Mouse (Mus musculus): ENCODE measurements at regions not wholly inside any gene's neighbourhood (a gene's known extent, or its start where the extent isn't known, plus 50 kb on each side); places are given as distances from the start of the nearest gene placed in this dataset.
A peak's percentile ranks its signal among the peaks of the same experiment; 100 is the strongest.

- TF ChIP-seq POLR2A (IDR thresholded peaks at IDR 0.05; ENCODE audit: extremely low read depth, insufficient read depth, low read length) (no peak), CTCF (IDR thresholded peaks at IDR 0.05; ENCODE audit: low read depth, low read length) (no peak)
- no peaks in the 10 kb centered on the region for H3K27me3 ChIP-seq (ENCODE audit: control insufficient read depth, insufficient read depth, low read length)
- H3K36me3 ChIP-seq (ENCODE audit: control insufficient read depth, insufficient read depth, low read length), result no peaks in the 10 kb centered on the region
- peak overlapping the region; percentile 95 for H3K27ac ChIP-seq (replicated peaks; ENCODE audit: insufficient read depth, low read depth, low read length)
- peak; percentile 99 for DNase-seq (ENCODE audit: extremely low read depth, low read depth, low spot score)
- no peaks in the 10 kb centered on the region for H3K79me2 ChIP-seq (ENCODE audit: control insufficient read depth, insufficient read depth, low read length)
- WGBS, result 13% methylated on average over 8 of the region's 8 CpGs
- H3K4me3 ChIP-seq (ENCODE audit: insufficient read depth, low read depth, low read length), result no peak overlapping the region
- H3K4me1 ChIP-seq (ENCODE audit: control insufficient read depth, insufficient read depth, low read length), result peaks cover 18% of the 10 kb centered on the region
- no peak overlapping the region for H3K9ac ChIP-seq (ENCODE audit: low read depth, low read length)
Measured at GRCm38 (mm10) chr12:15653357-15653763, 163.4 kb downstream of the Trib2 start.

- Histone ChIP-seq H3K9ac (ENCODE audit: low read depth, low read length) (no peak overlapping the region), H3K36me3 (ENCODE audit: control insufficient read depth, insufficient read depth, low read length) (no peaks in the 10 kb centered on the region), H3K27ac (replicated peaks; ENCODE audit: insufficient read depth, low read depth, low read length) (peak overlapping the region; percentile 70), H3K27me3 (ENCODE audit: control insufficient read depth, insufficient read depth, low read length) (no peaks in the 10 kb centered on the region), H3K4me1 (ENCODE audit: control insufficient read depth, insufficient read depth, low read length) (peaks cover 18% of the 10 kb centered on the region), H3K4me3 (ENCODE audit: insufficient read depth, low read depth, low read length) (no peak overlapping the region), H3K79me2 (ENCODE audit: control insufficient read depth, insufficient read depth, low read length) (no peaks in the 10 kb centered on the region)
- no peak for TF ChIP-seq POLR2A (IDR thresholded peaks at IDR 0.05; ENCODE audit: extremely low read depth, insufficient read depth, low read length)
- TF ChIP-seq CTCF (IDR thresholded peaks at IDR 0.05; ENCODE audit: low read depth, low read length), result no peak
- peak; percentile 98 for DNase-seq (ENCODE audit: extremely low read depth, low read depth, low spot score)
- WGBS, result 14% methylated on average over 2 of the region's 2 CpGs
Measured at GRCm38 (mm10) chr12:15651293-15651692, 165.4 kb downstream of the Trib2 start.

GRCm38 (mm10) chr12:15649906-15650305 is 166.8 kb downstream of the Trib2 start:
- Histone ChIP-seq H3K36me3 (ENCODE audit: control insufficient read depth, insufficient read depth, low read length) (no peaks in the 10 kb centered on the region), H3K9ac (ENCODE audit: low read depth, low read length) (no peak overlapping the region), H3K27me3 (ENCODE audit: control insufficient read depth, insufficient read depth, low read length) (no peaks in the 10 kb centered on the region), H3K27ac (replicated peaks; ENCODE audit: insufficient read depth, low read depth, low read length) (no peak overlapping the region), H3K4me1 (ENCODE audit: control insufficient read depth, insufficient read depth, low read length) (peaks cover 18% of the 10 kb centered on the region), H3K4me3 (ENCODE audit: insufficient read depth, low read depth, low read length) (no peak overlapping the region), H3K79me2 (ENCODE audit: control insufficient read depth, insufficient read depth, low read length) (no peaks in the 10 kb centered on the region)
- WGBS, result 75% methylated on average over 4 of the region's 4 CpGs
- DNase-seq (ENCODE audit: extremely low read depth, low read depth, low spot score), result no peak
- no peak for TF ChIP-seq POLR2A (IDR thresholded peaks at IDR 0.05; ENCODE audit: extremely low read depth, insufficient read depth, low read length)
- no peak for TF ChIP-seq CTCF (IDR thresholded peaks at IDR 0.05; ENCODE audit: low read depth, low read length)

GRCm38 (mm10) chr12:15649226-15649625 is 167.5 kb downstream of the Trib2 start:
- no peak overlapping the region for H3K9ac ChIP-seq (ENCODE audit: low read depth, low read length)
- H3K27ac ChIP-seq (replicated peaks; ENCODE audit: insufficient read depth, low read depth, low read length), result no peak overlapping the region
- WGBS, result 89% methylated on average over 1 of the region's 1 CpGs
- no peak overlapping the region for H3K4me3 ChIP-seq (ENCODE audit: insufficient read depth, low read depth, low read length)
- H3K4me1 ChIP-seq (ENCODE audit: control insufficient read depth, insufficient read depth, low read length), result peaks cover 16% of the 10 kb centered on the region
- TF ChIP-seq CTCF (IDR thresholded peaks at IDR 0.05; ENCODE audit: low read depth, low read length) (no peak), POLR2A (IDR thresholded peaks at IDR 0.05; ENCODE audit: extremely low read depth, insufficient read depth, low read length) (no peak)
- no peak for DNase-seq (ENCODE audit: extremely low read depth, low read depth, low spot score)
- H3K79me2 ChIP-seq (ENCODE audit: control insufficient read depth, insufficient read depth, low read length), result no peaks in the 10 kb centered on the region
- H3K27me3 ChIP-seq (ENCODE audit: control insufficient read depth, insufficient read depth, low read length), result no peaks in the 10 kb centered on the region
- H3K36me3 ChIP-seq (ENCODE audit: control insufficient read depth, insufficient read depth, low read length), result no peaks in the 10 kb centered on the region

GRCm38 (mm10) chr12:15644074-15644672 is 172.5 kb downstream of the Trib2 start:
- no peaks in the 10 kb centered on the region for H3K27me3 ChIP-seq (ENCODE audit: control insufficient read depth, insufficient read depth, low read length)
- no peaks in the 10 kb centered on the region for H3K36me3 ChIP-seq (ENCODE audit: control insufficient read depth, insufficient read depth, low read length)
- no peaks in the 10 kb centered on the region for H3K79me2 ChIP-seq (ENCODE audit: control insufficient read depth, insufficient read depth, low read length)
- no peak overlapping the region for H3K27ac ChIP-seq (replicated peaks; ENCODE audit: insufficient read depth, low read depth, low read length)
- TF ChIP-seq POLR2A (IDR thresholded peaks at IDR 0.05; ENCODE audit: extremely low read depth, insufficient read depth, low read length) (no peak), CTCF (IDR thresholded peaks at IDR 0.05; ENCODE audit: low read depth, low read length) (no peak)
- 74% methylated on average over 9 of the region's 9 CpGs for WGBS
- no peak for DNase-seq (ENCODE audit: extremely low read depth, low read depth, low spot score)
- H3K4me1 ChIP-seq (ENCODE audit: control insufficient read depth, insufficient read depth, low read length), result no peaks in the 10 kb centered on the region
- no peak overlapping the region for H3K4me3 ChIP-seq (ENCODE audit: insufficient read depth, low read depth, low read length)
- no peak overlapping the region for H3K9ac ChIP-seq (ENCODE audit: low read depth, low read length)

- H3K79me2 ChIP-seq (ENCODE audit: control insufficient read depth, insufficient read depth, low read length), result no peaks in the 10 kb centered on the region
- no peaks in the 10 kb centered on the region for H3K4me1 ChIP-seq (ENCODE audit: control insufficient read depth, insufficient read depth, low read length)
- peak; percentile 92 for DNase-seq (ENCODE audit: extremely low read depth, low read depth, low spot score)
- no peaks in the 10 kb centered on the region for H3K36me3 ChIP-seq (ENCODE audit: control insufficient read depth, insufficient read depth, low read length)
- no peak overlapping the region for H3K4me3 ChIP-seq (ENCODE audit: insufficient read depth, low read depth, low read length)
- H3K9ac ChIP-seq (ENCODE audit: low read depth, low read length), result no peak overlapping the region
- no peak overlapping the region for H3K27ac ChIP-seq (replicated peaks; ENCODE audit: insufficient read depth, low read depth, low read length)
- WGBS, result 15% methylated on average over 3 of the region's 3 CpGs
- no peaks in the 10 kb centered on the region for H3K27me3 ChIP-seq (ENCODE audit: control insufficient read depth, insufficient read depth, low read length)
- TF ChIP-seq CTCF (IDR thresholded peaks at IDR 0.05; ENCODE audit: low read depth, low read length) (no peak), POLR2A (IDR thresholded peaks at IDR 0.05; ENCODE audit: extremely low read depth, insufficient read depth, low read length) (no peak)
Measured at GRCm38 (mm10) chr12:15643669-15644068, 173.1 kb downstream of the Trib2 start.

Measured in liver, adult 2 months (tissue).